Mouse (Mus musculus) G1E (cell line): ENCODE results near the gene Syvn1.

Source experiments
- CTCF ChIP-seq: IDR thresholded peaks from 2 replicates; pipeline ENCODE4 v1.5.1; 2012; ENCODE audit warnings: low read depth, low read length, inconsistent platforms, mixed read lengths
- GATA1 ChIP-seq: IDR thresholded peaks from 2 replicates; pipeline ENCODE4 v1.6.1; 2012; ENCODE audit warnings: borderline replicate concordance, low read length, inconsistent platforms, mixed read lengths
- GATA2 ChIP-seq: IDR thresholded peaks from 2 replicates; pipeline ENCODE4 v1.6.1; 2012; ENCODE audit warnings: low read depth, low read length, inconsistent platforms, borderline replicate concordance
- POLR2AphosphoS5 ChIP-seq: IDR thresholded peaks from 2 replicates; pipeline ENCODE4 v1.6.1; 2012; ENCODE audit warnings: low read depth, low read length, inconsistent platforms; ENCODE audit not compliant: insufficient replicate concordance
- TAL1 ChIP-seq: conservative IDR thresholded peaks from 2 replicates; pipeline ENCODE4 v1.6.1; 2012; ENCODE audit warnings: low read depth, low read length, inconsistent platforms, mixed read lengths

- TF ChIP-seq GATA2 (no peak), TAL1 (no peak), CTCF (no peak), POLR2AphosphoS5 (no peak), GATA1 (no peak)
Measured at GRCm38 (mm10) chr19:6097847-6098246, 51.5 kb downstream of the Syvn1 start.
